Mouse (Mus musculus): ENCODE measurements around the gene Btbd9. TPM values are rescaled to one million over a fixed set of nuclear protein-coding genes. Genes with fewer than 3 reads are reported as not detected.

The Btbd9 gene
- total RNA-seq, 2 experiments from 2014 or later = 117 TPM

DNA sequence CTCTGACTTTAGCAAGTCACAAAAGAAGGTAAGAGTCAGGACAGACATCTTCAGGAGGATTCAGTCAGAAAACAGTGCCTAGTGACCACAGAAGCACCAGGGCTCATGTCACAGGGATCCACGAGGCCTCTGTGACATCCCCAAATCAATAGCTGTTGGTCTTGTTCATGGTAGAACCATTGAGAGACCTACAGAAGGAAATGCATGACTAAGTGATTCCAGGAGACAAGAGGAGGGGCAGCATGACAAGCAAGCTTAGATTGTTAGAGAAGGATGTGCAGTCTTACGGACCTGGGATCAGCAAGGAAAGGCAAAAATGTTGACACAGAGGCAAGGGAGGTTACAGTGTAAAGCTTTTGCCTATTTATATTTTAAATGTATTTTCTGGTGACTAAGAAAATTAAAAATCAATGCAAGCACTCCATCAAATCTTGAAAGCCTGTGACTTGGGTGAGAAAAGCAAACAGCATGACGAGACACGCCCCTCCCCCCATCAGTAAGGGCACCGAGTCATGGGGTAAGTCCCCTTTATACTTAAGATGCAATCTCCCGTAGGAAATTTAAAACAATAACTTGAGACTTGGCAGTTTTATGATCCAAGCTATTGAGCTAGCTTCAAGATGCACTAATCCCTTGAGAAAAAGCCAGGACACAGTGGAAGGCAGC is 315.5 kb downstream of the Btbd9 start:
- no peak for DNase-seq (ENCODE audit: low spot score in 2 of 2)

DNA sequence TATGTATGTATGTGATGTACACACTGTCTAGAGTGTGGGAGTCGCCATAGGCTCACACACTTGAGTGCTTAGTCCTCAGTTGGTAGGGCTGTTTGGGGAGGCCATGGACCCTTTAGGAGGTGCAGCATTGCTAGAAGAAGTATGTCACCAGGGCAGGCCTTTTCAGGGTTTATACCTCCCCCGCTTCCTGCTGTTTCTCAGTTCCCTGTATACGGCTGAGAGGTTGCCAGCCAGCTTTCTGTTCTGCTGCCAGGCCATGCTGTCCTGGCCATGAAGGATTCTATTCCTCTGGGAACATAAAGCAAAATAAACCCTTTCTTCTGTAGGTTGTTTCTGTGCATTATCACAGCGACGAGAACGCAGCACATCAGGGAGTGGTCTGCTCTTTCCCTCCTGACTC is 316.4 kb downstream of the Btbd9 start:
- DNase-seq (ENCODE audit: low spot score in 2 of 2) = no peak

DNA sequence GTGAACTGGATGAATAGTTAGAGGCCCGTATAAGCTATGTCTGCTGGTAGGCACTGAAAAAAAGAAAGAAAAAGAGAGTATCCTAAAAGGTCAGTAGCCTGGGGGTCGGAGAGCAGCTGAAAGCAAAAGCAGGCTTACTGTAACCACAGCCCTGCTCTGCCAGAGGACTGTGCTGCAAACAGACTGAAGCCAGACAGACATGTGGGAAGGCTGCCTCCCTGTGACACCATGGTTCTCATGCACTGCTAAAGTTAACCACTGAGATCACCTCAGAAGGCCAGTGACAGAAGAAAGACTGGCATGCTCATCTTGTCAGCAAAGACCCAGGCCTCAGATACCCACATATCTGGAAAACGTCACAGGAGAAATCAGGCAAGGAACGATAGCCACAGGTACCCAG is 317.8 kb downstream of the Btbd9 start:
- no peak for DNase-seq (ENCODE audit: low spot score in 2 of 2)

DNA sequence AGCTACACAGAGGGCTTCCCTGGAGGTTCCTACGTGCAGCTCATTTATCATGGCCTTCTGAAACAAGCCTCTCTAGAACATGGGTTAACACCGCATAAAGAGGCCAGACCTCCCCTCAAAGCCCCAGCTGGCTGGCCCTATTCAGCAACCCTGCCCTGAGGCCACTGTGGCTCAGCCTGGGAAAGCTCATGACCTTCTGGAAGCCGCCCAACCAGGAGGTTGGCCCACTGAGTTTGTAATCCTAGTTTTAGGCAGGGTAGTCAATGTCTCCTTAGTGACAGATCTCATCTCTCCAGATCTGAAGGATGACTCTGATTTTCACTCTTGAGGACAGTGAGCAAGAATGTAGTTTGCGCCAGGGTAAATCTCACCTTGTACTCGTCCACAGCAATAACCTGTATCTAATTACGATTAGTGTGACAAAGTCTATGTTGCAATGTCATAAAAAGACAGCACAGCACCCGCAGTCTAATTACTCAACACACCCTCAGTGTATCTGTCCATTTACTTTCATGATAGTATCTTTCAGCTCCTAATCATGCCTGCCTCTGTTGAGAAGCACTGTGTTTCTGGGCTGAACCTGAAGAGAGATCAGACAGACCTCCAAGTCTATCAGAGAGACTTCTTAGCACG is 320.2 kb downstream of the Btbd9 start:
- DNase-seq (ENCODE audit: low spot score in 2 of 2) = no peak

DNA sequence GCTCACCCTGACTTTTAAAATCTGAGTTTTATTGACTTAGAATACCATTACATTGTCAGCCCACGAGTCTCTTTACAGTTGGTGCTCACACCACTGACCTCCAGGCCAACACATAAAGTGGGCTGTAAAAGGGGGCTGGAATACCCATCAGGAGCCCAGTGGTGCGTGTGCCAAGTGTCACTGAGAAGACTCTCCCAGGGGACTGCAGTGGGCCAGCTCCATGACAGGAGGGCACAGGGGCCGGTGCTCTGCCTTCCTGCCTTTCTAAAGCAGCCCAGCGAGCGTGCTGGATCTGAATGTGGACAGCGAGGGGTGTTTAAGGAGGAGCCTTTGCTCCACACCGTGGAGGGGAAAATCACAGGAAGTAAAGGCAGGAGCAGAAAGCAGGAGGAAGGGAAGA is 322.4 kb downstream of the Btbd9 start:
- DNase-seq (ENCODE audit: low spot score in 2 of 2) = no peak

DNA sequence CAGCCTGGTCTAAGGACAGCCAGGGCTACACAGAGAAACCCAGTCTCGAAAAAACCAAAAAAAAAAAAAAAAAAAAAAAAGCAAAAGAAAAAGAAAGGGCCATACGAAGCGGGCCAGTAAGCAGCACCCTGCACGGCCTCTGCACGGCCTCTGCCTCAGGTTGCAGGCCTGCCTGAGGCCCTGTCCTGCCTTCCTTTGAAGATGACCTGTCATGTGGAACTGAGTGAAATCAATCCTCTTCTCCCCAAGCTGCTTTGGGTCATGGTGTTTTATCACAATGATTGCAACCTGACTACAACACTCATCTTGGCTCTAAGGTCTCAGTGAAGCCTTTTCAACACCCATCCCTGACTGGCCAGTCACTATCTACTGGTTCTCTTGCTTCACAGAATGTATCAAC is 323.3 kb downstream of the Btbd9 start:
- no peak for DNase-seq (ENCODE audit: low spot score in 2 of 2)

DNA sequence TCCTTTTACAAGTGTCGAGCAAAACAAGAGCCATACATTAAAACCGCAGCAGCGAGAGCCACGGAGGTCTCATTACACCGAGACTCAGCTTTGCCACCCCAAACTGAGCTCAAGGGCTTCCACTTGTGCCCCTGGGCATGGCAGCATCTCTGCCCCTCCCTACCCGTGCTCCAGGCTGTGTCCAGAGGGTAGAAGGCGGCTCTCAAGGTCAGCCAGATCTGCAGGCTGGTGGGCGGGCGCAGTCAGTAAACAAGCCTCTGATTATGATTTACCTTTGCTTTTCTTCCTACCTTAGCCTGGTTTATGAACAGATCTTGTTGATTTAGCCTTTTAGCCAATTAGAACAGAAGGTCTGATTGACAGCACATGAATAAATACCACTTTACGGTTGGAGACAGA is 331.0 kb downstream of the Btbd9 start:
- DNase-seq (ENCODE audit: low spot score in 2 of 2) = no peak

DNA sequence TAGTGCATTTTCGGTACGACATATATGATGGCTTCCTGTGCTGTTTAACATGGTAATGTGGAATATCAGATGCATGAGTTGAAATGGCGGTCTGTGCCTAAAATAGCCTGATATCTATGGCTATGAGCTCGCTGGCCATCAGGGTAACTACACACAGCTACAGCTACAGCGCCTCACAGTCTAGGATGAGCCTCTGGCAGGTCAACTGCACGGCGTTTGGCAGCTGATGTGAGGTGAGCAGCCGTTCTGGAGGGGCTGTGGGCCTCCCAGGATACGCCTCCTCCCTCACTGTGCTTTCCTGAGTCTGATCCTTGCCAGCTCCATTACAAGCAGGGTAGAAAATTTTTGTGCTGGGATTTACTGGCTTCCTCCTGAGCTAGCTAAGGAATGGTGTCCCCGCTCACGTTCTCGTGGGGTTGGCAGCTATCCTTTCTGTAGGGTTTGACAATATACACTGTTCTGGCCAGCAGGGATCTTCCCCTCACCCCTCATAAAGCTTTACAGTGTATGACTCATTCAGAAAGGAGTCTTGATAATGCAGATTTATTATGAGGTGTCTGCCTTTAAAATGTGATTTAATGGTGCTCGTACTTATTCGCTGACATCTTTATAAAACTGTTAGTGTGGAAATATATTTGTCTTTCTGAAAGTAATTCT is 331.5 kb downstream of the Btbd9 start:
- DNase-seq (ENCODE audit: low spot score in 2 of 2) = no peak

DNA sequence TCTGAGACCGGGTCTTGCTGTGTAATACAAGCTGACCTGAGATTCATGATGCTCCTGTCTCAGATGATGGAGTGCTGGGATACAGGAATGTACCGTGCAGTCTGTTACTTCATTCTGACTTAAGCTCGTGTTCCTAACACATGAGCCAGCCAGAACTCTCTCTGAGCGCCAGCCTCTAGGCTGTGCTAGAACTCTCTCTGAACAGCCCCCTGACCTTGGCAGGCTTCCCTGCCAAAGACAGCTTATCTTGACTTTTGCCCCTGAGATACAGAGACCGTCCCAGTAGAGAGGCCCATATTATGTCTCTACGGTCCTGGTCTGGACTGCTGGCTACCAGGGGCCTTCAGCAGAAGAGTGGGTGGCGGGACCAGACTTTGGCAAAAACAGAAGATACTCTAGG is 332.7 kb downstream of the Btbd9 start:
- no peak for DNase-seq (ENCODE audit: low spot score in 2 of 2)

DNA sequence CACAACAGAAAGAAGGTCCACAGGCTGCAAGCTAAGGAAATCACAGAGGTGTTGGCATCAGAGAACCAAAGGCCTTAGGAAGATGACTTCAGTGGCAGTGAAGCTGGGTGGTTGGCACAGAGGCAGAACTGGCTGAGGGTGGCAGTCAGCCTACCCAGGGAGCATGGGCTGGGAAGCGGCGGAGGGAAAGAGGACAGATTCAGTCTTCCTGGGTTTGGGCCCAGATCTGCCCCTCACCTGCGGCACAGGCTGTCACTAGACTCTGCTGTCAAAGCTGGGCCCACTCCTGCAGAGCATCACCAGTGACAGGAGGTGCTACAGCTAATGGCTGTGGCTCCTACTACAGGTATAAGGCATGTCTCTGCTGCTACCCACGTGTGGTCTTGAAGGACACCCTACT is 333.6 kb downstream of the Btbd9 start:
- no peak for DNase-seq (ENCODE audit: low spot score in 2 of 2)

DNA sequence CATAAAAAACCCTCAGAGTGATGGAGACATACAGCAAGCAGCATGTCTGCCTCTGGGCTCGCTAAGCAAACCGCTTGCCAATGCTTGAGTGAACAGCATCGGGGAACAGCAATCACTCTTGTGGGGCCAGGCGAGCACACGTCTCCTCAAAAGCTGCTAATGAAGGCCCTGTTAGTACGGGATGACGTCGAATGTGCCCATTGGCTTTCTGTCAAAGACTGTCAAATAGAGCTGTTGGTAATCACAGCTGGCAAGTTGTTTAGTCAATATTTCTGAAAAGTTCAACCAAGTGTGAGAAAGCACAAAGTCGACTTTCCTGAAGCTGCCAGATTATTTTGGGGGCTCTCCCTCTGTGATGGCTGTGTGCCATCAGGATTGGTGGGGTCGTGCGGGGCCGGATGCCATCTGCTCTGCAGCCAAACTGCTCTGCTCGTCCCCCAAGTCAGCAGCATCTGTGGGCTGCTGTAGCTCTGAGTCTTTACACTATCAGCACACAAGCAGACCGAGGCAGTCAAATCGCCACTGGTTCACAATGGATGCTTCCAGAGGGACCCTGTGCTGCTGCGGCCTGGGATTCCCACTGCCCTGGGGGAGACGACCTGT is 334.5 kb downstream of the Btbd9 start:
- no peak for DNase-seq (ENCODE audit: low spot score in 2 of 2)

DNA sequence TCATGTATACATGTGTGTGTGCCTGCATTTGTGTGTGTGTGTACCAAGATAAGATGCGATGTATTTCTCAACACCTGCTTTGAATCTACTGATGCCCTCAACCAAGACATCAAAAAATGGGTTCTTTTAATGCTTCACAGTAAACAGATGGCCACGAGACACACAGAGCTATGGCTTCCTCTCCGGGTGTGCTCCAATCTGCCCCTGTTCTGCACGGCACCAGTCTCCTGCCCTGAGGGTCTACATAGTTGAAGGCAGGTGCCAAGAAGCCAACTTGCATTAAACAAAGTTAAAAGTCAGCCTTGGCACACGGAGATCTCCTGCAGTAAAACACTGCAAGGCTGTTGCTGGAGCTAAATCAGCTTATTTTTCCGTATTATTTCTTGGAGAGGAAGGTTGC is 335.2 kb downstream of the Btbd9 start:
- no peak for DNase-seq (ENCODE audit: low spot score in 2 of 2)

DNA sequence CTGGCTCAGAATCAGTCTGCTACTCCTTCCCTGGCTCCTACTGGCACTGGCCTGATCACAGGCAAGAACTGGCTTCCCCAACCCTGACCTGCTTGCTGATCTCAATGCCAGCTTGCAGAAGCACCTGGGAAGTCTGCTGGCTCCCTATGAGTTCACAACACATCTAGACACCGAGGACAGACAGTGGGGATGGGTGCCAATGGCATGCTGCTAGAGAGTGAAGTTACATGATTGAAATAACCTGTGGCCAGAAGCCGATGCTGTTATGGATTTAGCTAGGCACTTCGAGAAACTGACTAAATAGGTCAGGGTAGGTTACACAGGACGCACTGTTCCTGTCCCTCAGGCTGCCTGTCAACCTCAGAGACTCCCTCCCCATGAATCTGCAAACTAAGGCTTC is 335.6 kb downstream of the Btbd9 start:
- DNase-seq (ENCODE audit: low spot score in 2 of 2) = no peak

DNA sequence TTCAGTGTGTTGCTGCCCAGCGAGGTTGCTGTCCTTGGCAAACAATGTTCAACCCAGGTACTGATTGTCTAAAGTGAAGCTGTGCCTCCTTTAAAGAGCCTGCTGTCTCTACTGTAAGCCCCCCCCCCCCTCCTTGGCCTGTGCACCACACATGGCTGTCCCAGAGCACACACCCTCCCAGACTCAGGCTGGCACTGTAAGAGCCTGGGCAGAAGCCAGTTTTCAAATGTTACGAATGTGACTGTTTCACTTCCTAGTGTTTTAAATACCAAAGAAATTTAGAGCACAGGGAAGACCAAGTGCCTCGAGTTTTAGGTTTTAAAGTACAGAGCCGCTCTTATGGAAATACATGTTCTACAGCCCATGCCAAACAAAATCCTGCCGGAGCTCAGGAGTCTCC is 336.8 kb downstream of the Btbd9 start:
- DNase-seq (ENCODE audit: low spot score in 2 of 2) = no peak

DNA sequence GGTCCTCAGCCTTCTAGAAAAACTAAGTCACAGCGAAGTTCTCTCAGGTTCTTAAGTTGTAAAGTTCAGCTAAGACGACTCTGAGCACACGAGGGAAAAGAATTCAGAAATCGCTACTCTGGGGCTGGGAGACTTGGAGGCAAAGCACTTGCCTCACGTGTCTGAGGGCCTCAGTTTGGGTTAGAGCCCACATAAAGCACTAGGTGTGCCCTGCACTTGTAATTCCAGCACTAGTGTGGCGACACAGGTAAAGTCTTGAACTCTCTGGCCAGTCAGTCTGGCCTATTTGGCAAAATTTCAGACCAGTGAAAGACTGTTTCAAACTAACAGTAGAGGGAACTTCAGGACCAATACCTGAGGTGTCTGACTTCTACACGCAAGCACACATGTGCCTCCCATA is 338.7 kb downstream of the Btbd9 start:
- DNase-seq (ENCODE audit: low spot score in 2 of 2) = no peak

DNA sequence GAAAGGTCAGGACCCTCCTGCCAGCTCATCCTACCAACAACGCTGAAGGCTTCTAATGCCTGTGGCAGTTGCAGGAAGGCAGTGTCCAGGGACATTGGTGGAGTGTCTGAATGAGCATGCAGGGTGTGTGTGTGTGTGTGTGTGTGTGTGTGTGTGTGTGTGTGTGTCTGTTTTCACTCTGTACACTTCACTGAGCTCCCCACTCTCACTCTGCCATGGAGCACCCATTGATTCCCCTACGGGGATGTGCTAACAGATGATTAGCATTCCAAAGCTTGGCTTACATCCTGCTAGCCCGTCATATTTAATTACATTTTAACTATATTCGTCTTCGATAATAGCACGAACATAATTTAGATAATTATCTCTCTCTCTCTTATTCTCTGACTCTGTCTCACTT is 339.7 kb downstream of the Btbd9 start:
- DNase-seq (ENCODE audit: low spot score in 2 of 2) = no peak

DNA sequence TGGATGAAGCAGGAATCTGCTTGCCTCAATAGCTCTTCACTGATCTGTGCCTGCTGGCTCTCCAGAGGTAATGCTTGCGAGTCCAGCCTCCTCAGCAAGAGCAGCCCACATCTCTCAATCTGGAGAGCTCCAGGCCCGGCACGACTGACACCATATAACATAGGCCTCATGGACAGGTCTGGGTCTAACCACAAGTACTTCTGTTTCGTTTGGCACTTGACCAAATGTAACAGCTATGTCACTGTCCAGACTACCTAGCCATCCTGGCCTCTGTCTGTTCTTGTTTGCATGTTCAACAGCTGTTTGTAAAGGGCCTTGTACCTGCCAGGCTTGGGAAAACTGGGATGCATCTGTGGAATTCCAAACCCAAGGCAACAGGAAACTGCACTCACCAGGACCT is 340.9 kb downstream of the Btbd9 start:
- no peak for DNase-seq (ENCODE audit: low spot score in 2 of 2)

DNA sequence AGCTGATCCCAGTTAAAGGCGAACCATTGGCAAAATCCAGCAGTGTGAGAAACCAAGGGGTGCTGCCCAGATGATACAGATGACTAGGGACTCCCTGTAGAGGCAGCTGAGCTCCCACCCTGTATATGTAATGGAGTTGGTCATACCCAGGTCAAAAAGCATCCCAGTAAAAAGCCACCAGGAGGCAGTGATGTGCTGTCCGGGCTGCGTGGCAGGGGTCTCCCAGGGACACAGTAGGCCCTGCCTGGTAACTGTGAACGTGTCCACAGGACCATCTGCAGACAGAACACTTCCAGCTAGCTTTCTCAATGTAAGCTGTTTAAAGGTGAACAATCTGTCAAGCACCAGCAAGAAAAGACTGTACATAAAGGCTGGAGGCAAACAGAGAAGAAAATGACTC is 343.6 kb downstream of the Btbd9 start:
- no peak for DNase-seq (ENCODE audit: low spot score in 2 of 2)

DNA sequence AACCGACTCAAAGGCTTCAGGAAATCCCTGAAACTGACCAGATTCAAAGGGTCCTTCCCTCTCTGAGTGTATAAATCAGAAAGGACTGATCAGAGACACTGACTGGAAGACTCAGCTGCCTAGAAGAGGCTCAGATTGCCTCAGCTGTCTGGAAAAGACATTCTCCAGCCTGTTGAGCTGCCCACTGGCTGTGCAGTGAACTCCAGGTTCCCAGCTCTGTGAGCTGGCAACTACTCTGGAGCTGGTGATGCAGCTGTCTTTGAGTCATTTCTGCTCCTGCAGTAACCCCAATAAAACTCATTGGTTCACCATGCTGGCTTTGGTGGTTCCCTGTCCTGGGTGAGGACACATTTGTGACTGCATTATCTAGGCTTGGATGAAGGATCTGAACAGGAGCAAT is 344.8 kb downstream of the Btbd9 start:
- DNase-seq (ENCODE audit: low spot score in 2 of 2) = no peak

DNA sequence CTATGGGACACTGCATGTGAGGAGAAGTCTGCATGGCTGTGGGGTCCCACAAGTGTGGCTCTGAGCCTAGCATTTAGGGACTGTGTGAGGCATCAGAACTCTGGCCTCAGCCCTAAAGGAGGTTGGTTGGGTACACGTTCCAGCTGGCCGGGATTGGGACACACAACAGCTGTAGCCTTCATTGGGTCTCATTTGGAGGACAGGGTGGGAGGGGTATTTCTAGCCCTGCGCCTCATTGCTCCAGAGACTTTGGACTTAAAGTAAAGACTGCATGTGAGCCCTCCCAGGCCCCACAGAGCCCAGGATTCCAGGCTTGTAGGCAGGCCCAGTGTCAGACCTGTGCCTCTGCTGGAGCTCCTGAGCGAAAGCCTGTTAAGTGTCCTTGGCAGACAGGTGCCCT is 345.9 kb downstream of the Btbd9 start:
- DNase-seq (ENCODE audit: low spot score in 2 of 2) = no peak

DNA sequence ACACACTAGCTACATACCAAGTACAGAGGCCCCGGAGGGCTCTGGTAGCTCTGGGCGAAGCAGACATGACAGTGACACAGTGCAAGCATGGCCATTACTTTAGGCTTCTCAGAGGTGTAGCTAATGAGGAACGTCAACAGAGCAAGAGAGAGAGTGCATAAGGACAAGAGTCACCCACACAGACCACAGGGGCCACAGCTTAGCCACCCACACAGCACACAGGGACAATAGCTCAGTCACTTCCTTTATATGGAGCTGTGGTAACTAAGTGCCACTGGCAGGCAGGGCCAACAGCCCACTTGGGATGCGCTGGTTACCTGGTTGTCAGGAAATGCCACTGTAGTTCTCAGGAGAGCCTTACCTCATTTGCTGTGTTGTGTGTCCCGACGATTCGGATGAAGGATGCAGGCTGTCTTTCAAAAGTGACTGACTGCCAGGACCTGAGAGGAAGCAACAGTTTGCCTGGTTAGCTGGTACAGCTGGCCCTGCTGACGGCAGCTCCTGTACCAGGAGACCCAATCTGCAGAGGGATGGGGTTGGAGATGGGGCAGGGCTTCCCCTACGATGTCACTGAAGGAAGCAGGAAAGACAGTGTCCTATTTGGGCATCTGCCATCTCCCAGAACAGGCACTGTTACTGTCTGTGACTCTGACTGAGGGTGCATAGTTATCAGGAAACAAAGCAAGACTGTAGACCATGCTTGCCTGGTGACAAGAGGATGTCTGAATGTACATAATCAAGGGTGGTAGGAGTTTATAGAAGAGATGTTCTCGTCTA is 347.7 kb downstream of the Btbd9 start:
- no peak for DNase-seq (ENCODE audit: low spot score in 2 of 2)

Data from layer of hippocampus, postnatal 14 days (tissue).